Mouse (Mus musculus): ENCODE data around the gene Prx. TPM values are rescaled to one million over a fixed set of nuclear protein-coding genes. Genes with fewer than 3 reads are reported as not detected.

Gene Prx
- polyA plus RNA-seq, 1 experiment from 2014 or later = 2.0 TPM

GRCm38 (mm10) chr7:27501620-27502019, 2.5 kb downstream of the Prx start:
- peak overlapping the region; percentile 7; the same call in 1 of the 2 replicates for H3K9ac ChIP-seq
- H3K27me3 ChIP-seq (replicated peaks) = no peaks in the 10 kb centered on the region
- no peaks in the 10 kb centered on the region for H3K36me3 ChIP-seq
- peaks cover 29% of the 10 kb centered on the region for H3K4me1 ChIP-seq
- 38% methylated on average over 4 of the region's 4 CpGs for WGBS
- H3K27ac ChIP-seq (replicated peaks) = peak overlapping the region; percentile 68; the same call in 1 of the 2 replicates
- no peak overlapping the region for H3K4me3 ChIP-seq
- H3K4me2 ChIP-seq = no peak overlapping the region
- no peaks in the 10 kb centered on the region for H3K9me3 ChIP-seq
- no peak for ATAC-seq (ENCODE audit: extremely low read depth, insufficient number of reproducible peaks, low FRiP score, low TSS enrichment)

- Histone ChIP-seq H3K9me3 (no peaks in the 10 kb centered on the region), H3K4me1 (peaks cover 26% of the 10 kb centered on the region), H3K27me3 (replicated peaks) (no peaks in the 10 kb centered on the region), H3K9ac (peak overlapping the region; percentile 81), H3K4me3 (peak overlapping the region; percentile 60), H3K36me3 (no peaks in the 10 kb centered on the region), H3K4me2 (peak overlapping the region; percentile 67), H3K27ac (replicated peaks) (peak overlapping the region; percentile 97)
- ATAC-seq (ENCODE audit: extremely low read depth, insufficient number of reproducible peaks, low FRiP score, low TSS enrichment) = no peak
- 36% methylated on average over 9 of the region's 9 CpGs for WGBS
These were observed 7.7 kb downstream of the Prx start for GRCm38 (mm10) chr7:27506765-27507370.

DNA sequence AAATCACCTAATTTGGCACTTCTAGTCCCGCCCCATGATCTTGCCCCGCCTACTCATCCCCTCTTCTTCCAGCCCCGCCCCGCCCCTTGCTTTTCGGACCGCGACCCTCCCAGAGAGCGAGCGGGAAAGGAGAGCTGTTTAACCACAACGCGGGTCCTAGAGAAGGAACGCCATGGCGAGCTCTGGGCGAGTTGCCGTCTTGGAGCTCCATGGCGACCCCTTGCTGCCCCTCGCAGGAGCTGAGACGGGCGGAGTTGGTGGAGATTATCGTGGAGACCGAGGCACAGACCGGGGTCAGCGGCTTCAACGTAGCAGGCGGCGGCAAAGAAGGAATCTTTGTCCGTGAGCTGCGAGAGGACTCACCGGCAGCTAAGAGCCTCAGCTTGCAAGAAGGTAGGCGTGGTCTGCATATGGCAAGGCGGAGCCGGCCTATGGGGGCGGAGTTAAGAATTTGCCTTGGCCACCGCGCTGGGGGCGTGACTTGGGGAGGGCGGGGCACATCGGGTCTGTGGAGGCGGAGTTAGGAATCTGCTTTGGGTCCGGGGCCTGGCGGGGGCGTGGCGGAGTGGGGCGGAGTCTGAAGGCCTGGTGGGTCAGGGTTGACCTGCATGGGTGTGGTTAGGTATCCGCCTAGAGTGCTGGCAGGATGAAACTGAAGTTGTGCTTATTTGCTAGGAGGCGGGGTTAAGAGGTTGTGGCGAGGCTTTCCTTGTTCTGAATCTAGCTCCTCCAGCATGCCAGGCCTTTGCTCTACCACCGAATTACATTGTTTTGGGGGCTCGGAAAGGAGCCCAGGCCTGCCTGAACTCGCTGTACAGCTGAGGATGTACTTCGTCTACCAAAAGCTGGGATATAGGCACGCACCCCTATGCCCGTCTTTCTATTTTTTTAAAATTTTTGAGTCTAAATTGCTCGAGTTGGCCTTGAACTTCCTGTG, 8.9 kb downstream of the Prx start:
- Histone ChIP-seq H3K9me3 (no peaks in the 10 kb centered on the region), H3K27ac (replicated peaks) (peak overlapping the region; percentile 97), H3K4me1 (peaks cover 21% of the 10 kb centered on the region), H3K9ac (peak overlapping the region; percentile 81), H3K27me3 (replicated peaks) (no peaks in the 10 kb centered on the region), H3K36me3 (no peaks in the 10 kb centered on the region), H3K4me2 (peak overlapping the region; percentile 67), H3K4me3 (peak overlapping the region; percentile 60)
- under 1% methylated on average over 53 of the region's 54 CpGs for WGBS
- ATAC-seq (ENCODE audit: extremely low read depth, insufficient number of reproducible peaks, low FRiP score, low TSS enrichment) = peak; percentile 93

- peak overlapping the region; percentile 60 for H3K4me3 ChIP-seq
- no peaks in the 10 kb centered on the region for H3K27me3 ChIP-seq (replicated peaks)
- H3K4me2 ChIP-seq = peak overlapping the region; percentile 67
- H3K9ac ChIP-seq = peak overlapping the region; percentile 74
- H3K9me3 ChIP-seq = no peaks in the 10 kb centered on the region
- peaks cover 19% of the 10 kb centered on the region for H3K4me1 ChIP-seq
- ATAC-seq (ENCODE audit: extremely low read depth, insufficient number of reproducible peaks, low FRiP score, low TSS enrichment) = peak; percentile 53; the same call in 1 of the 2 replicates
- H3K27ac ChIP-seq (replicated peaks) = peak overlapping the region; percentile 97
- no peaks in the 10 kb centered on the region for H3K36me3 ChIP-seq
- WGBS = 23% methylated on average over 6 of the region's 6 CpGs
These were observed 9.5 kb downstream of the Prx start for GRCm38 (mm10) chr7:27508648-27509005.

GRCm38 (mm10) chr7:27510809-27511208, 11.7 kb downstream of the Prx start:
- no peak overlapping the region for H3K4me2 ChIP-seq
- no peak overlapping the region for H3K27ac ChIP-seq (replicated peaks)
- no peaks in the 10 kb centered on the region for H3K9me3 ChIP-seq
- H3K36me3 ChIP-seq = no peaks in the 10 kb centered on the region; the same call in 1 of the 2 replicates
- H3K9ac ChIP-seq = no peak overlapping the region
- H3K4me1 ChIP-seq = peaks cover 19% of the 10 kb centered on the region
- no peak for ATAC-seq (ENCODE audit: extremely low read depth, insufficient number of reproducible peaks, low FRiP score, low TSS enrichment)
- 83% methylated on average over 2 of the region's 2 CpGs for WGBS
- H3K4me3 ChIP-seq = no peak overlapping the region
- no peaks in the 10 kb centered on the region for H3K27me3 ChIP-seq (replicated peaks)

- Histone ChIP-seq H3K4me3 (no peak overlapping the region), H3K4me1 (no peaks in the 10 kb centered on the region), H3K9me3 (no peaks in the 10 kb centered on the region), H3K4me2 (no peak overlapping the region), H3K9ac (no peak overlapping the region), H3K27ac (replicated peaks) (no peak overlapping the region), H3K27me3 (replicated peaks) (no peaks in the 10 kb centered on the region), H3K36me3 (peaks cover 23% of the 10 kb centered on the region)
- WGBS = 66% methylated on average over 9 of the region's 9 CpGs
- ATAC-seq (ENCODE audit: extremely low read depth, insufficient number of reproducible peaks, low FRiP score, low TSS enrichment) = no peak
These were observed 15.8 kb downstream of the Prx start for GRCm38 (mm10) chr7:27514961-27515360.

- peaks cover 25% of the 10 kb centered on the region for H3K36me3 ChIP-seq
- H3K9me3 ChIP-seq = no peaks in the 10 kb centered on the region
- no peak overlapping the region for H3K4me3 ChIP-seq
- H3K4me2 ChIP-seq = no peak overlapping the region
- H3K9ac ChIP-seq = no peak overlapping the region
- H3K27me3 ChIP-seq (replicated peaks) = no peaks in the 10 kb centered on the region
- no peaks in the 10 kb centered on the region for H3K4me1 ChIP-seq
- WGBS = 81% methylated on average over 9 of the region's 9 CpGs
- no peak for ATAC-seq (ENCODE audit: extremely low read depth, insufficient number of reproducible peaks, low FRiP score, low TSS enrichment)
- H3K27ac ChIP-seq (replicated peaks) = no peak overlapping the region
These were observed 19.2 kb downstream of the Prx start for GRCm38 (mm10) chr7:27518314-27518713.

DNA sequence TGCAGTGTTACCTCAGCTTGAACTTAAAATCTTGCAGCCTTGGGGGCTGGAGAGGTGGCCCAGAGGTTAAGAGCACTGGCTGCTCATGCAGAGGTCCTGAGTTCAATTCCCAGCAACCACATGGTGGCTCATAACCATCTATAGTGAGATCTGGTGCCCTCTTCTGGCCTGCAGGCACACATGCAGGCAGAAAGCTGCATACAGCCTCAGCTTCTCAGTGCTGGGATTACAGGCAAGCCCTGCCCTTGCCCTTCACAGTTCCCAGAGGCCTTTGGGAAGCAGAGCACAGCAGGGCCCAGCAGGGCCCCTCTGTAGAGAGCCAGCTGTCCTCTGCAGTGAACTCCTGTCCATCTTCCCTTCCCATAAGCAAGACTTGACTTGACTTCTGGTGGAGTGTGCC, 21.0 kb downstream of the Prx start:
- Histone ChIP-seq H3K4me3 (no peak overlapping the region), H3K9ac (no peak overlapping the region), H3K27me3 (replicated peaks) (no peaks in the 10 kb centered on the region), H3K4me2 (no peak overlapping the region), H3K9me3 (no peaks in the 10 kb centered on the region), H3K4me1 (no peaks in the 10 kb centered on the region), H3K36me3 (peaks cover 25% of the 10 kb centered on the region), H3K27ac (replicated peaks) (no peak overlapping the region)
- ATAC-seq (ENCODE audit: extremely low read depth, insufficient number of reproducible peaks, low FRiP score, low TSS enrichment) = no peak

GRCm38 (mm10) chr7:27520599-27520998, 21.5 kb downstream of the Prx start:
- WGBS = 65% methylated on average over 1 of the region's 1 CpGs
- Histone ChIP-seq H3K9ac (no peak overlapping the region), H3K4me1 (peaks cover 2% of the 10 kb centered on the region), H3K36me3 (peaks cover 25% of the 10 kb centered on the region), H3K4me2 (no peak overlapping the region), H3K9me3 (no peaks in the 10 kb centered on the region), H3K4me3 (no peak overlapping the region), H3K27me3 (replicated peaks) (no peaks in the 10 kb centered on the region), H3K27ac (replicated peaks) (no peak overlapping the region)
- ATAC-seq (ENCODE audit: extremely low read depth, insufficient number of reproducible peaks, low FRiP score, low TSS enrichment) = no peak

- H3K9ac ChIP-seq = 0 out of 2 replicates have a peak within 1 kb of the TSS, but pooled peaks have one; percentile 5
- H3K27me3 ChIP-seq (replicated peaks) = no peaks in the 10 kb centered on the region
- H3K4me3 ChIP-seq = no peak within 1 kb of the TSS
- WGBS = 49% methylated on average over 5 of the region's 5 CpGs
- H3K4me2 ChIP-seq = no peak within 1 kb of the TSS
- no peaks in the 10 kb centered on the region for H3K9me3 ChIP-seq
- peaks cover 16% of the 10 kb centered on the region for H3K36me3 ChIP-seq
- peaks cover 10% of the 10 kb centered on the region for H3K4me1 ChIP-seq
- no peak within 1 kb of the TSS for H3K27ac ChIP-seq (replicated peaks)
- ATAC-seq (ENCODE audit: extremely low read depth, insufficient number of reproducible peaks, low FRiP score, low TSS enrichment) = no peak
These were observed 23.8 kb downstream of the Prx start, which contains the start of gene Hipk4 for GRCm38 (mm10) chr7:27522967-27523366. Gene Hipk4, plus strand, starts transcription at chr7:27523267.

GRCm38 (mm10) chr7:27523805-27524204, 24.7 kb downstream of the Prx start:
- H3K4me1 ChIP-seq = peaks cover 10% of the 10 kb centered on the region
- H3K27me3 ChIP-seq (replicated peaks) = no peaks in the 10 kb centered on the region
- H3K36me3 ChIP-seq = peaks cover 14% of the 10 kb centered on the region
- H3K27ac ChIP-seq (replicated peaks) = no peak overlapping the region
- H3K9ac ChIP-seq = no peak overlapping the region
- H3K9me3 ChIP-seq = no peaks in the 10 kb centered on the region
- H3K4me3 ChIP-seq = no peak overlapping the region
- 89% methylated on average over 13 of the region's 13 CpGs for WGBS
- no peak for ATAC-seq (ENCODE audit: extremely low read depth, insufficient number of reproducible peaks, low FRiP score, low TSS enrichment)
- no peak overlapping the region for H3K4me2 ChIP-seq
